In genomic region chr11:117848985-117849671, GRCm38 (mm10) we compare ENCODE assay signal across 8 mouse cellular contexts. TPM values are rescaled to one million over a fixed set of nuclear protein-coding genes. Genes with fewer than 3 reads are reported as not detected.
DNase-seq lines count a peak whose midpoint lies in the region; ATAC-seq and TF ChIP-seq lines count a peak whose summit lies in the region.

Gene Birc5 (plus strand): TSS chr11:117849251.

- H3K36me3 ChIP-seq in E14TG2a.4 (ENCODE audit: insufficient read depth, low read length): peaks cover 38% of the 10 kb centered on the region
- peaks cover 10% of the 10 kb centered on the region; the same call in 1 of the 2 replicates for H3K36me3 ChIP-seq in forebrain, embryonic 11.5 days (ENCODE audit: control insufficient read depth, insufficient read depth, low read length)
- peaks cover 14% of the 10 kb centered on the region for H3K36me3 ChIP-seq in heart, embryonic 16.5 days (ENCODE audit: control insufficient read depth, insufficient read depth)
- peaks cover 39% of the 10 kb centered on the region for H3K36me3 ChIP-seq in liver, embryonic 14.5 days (replicated peaks; ENCODE audit: control insufficient read depth, insufficient read depth, low read depth)
- peaks cover 22% of the 10 kb centered on the region for H3K36me3 ChIP-seq in stomach, embryonic 15.5 days

- under 1% methylated on average over 51 of the region's 51 CpGs for WGBS in forebrain, embryonic 11.5 days
- under 1% methylated on average over 51 of the region's 51 CpGs for WGBS in heart, embryonic 16.5 days
- under 1% methylated on average over 51 of the region's 51 CpGs for WGBS in liver, embryonic 14.5 days (ENCODE audit: insufficient replicate concordance)
- under 1% methylated on average over 51 of the region's 51 CpGs for WGBS in stomach, embryonic 15.5 days

- TF ChIP-seq CTCF in E14TG2a.4 (conservative IDR thresholded peaks at IDR 0.05; ENCODE audit: low read length): no peak
- TF ChIP-seq CTCF in liver, embryonic 14.5 days (IDR thresholded peaks at IDR 0.05; ENCODE audit: low read depth): 0 out of 2 replicates have a peak, but pooled peaks have one; percentile 13

- no peaks in the 10 kb centered on the region for H3K9me3 ChIP-seq in E14TG2a.4 (ENCODE audit: low read length)
- H3K9me3 ChIP-seq in forebrain, embryonic 11.5 days (ENCODE audit: control insufficient read depth, low read length): no peaks in the 10 kb centered on the region
- no peaks in the 10 kb centered on the region for H3K9me3 ChIP-seq in heart, embryonic 16.5 days (replicated peaks; ENCODE audit: control insufficient read depth, low read length)
- no peaks in the 10 kb centered on the region for H3K9me3 ChIP-seq in liver, embryonic 14.5 days (ENCODE audit: control insufficient read depth, low read length)
- H3K9me3 ChIP-seq in stomach, embryonic 15.5 days: no peaks in the 10 kb centered on the region

- ATAC-seq in forebrain, embryonic 11.5 days (replicated peaks; ENCODE audit: low FRiP score): peak; percentile 93
- peak; percentile 96 for ATAC-seq in heart, embryonic 16.5 days (replicated peaks; ENCODE audit: extremely low read depth, insufficient read depth, low FRiP score)
- peak; percentile 88 for ATAC-seq in liver, embryonic 14.5 days (ENCODE audit: insufficient read depth)
- ATAC-seq in stomach, embryonic 15.5 days (ENCODE audit: insufficient read depth, low FRiP score, low read depth): peak; percentile 95

- peak within 1 kb of the TSS; percentile 59 for H3K4me2 ChIP-seq in forebrain, embryonic 11.5 days (ENCODE audit: low read depth, low read length, severe bottlenecking)
- peak within 1 kb of the TSS; percentile 86 for H3K4me2 ChIP-seq in heart, embryonic 16.5 days (ENCODE audit: low read depth, low read length)
- peak within 1 kb of the TSS; percentile 99 for H3K4me2 ChIP-seq in liver, embryonic 14.5 days (ENCODE audit: low read depth)
- peak within 1 kb of the TSS; percentile 89 for H3K4me2 ChIP-seq in stomach, embryonic 15.5 days

- H3K27me3 ChIP-seq in E14TG2a.4 (ENCODE audit: insufficient read depth, low read length): no peaks in the 10 kb centered on the region
- no peaks in the 10 kb centered on the region for H3K27me3 ChIP-seq in forebrain, embryonic 11.5 days (ENCODE audit: control insufficient read depth, insufficient read depth, low read length)
- no peaks in the 10 kb centered on the region for H3K27me3 ChIP-seq in heart, embryonic 16.5 days (ENCODE audit: control insufficient read depth, insufficient read depth, low read length)
- H3K27me3 ChIP-seq in liver, embryonic 14.5 days (ENCODE audit: control insufficient read depth, insufficient read depth, low read length): no peaks in the 10 kb centered on the region
- no peaks in the 10 kb centered on the region for H3K27me3 ChIP-seq in stomach, embryonic 15.5 days (replicated peaks)

- H3K4me3 ChIP-seq in E14TG2a.4 (replicated peaks; ENCODE audit: low read length): peak within 1 kb of the TSS; percentile 96
- peak within 1 kb of the TSS; percentile 76 for H3K4me3 ChIP-seq in forebrain, embryonic 11.5 days (ENCODE audit: low read depth, low read length)
- H3K4me3 ChIP-seq in heart, embryonic 16.5 days (ENCODE audit: low read length): peak within 1 kb of the TSS; percentile 77
- peak within 1 kb of the TSS; percentile 93 to 94 for H3K4me3 ChIP-seq in liver, embryonic 14.5 days (ENCODE audit: insufficient read depth in 1 of 2, low read depth in 2 of 2, low read length in 2 of 2)
- H3K4me3 ChIP-seq in stomach, embryonic 15.5 days (replicated peaks): peak within 1 kb of the TSS; percentile 71

- peaks cover 72% of the 10 kb centered on the region for H3K4me1 ChIP-seq in E14TG2a.4 (replicated peaks; ENCODE audit: low read depth, low read length)
- H3K4me1 ChIP-seq in forebrain, embryonic 11.5 days (replicated peaks; ENCODE audit: control insufficient read depth, insufficient read depth, low read length): peaks cover 5% of the 10 kb centered on the region
- peaks cover 18% of the 10 kb centered on the region for H3K4me1 ChIP-seq in heart, embryonic 16.5 days (ENCODE audit: control insufficient read depth, insufficient read depth, low read length)
- H3K4me1 ChIP-seq in liver, embryonic 14.5 days (replicated peaks; ENCODE audit: control insufficient read depth in 2 of 2, insufficient read depth in 2 of 2, low read length in 1 of 2): peaks cover 19 to 30% of the 10 kb centered on the region in 2 experiments
- H3K4me1 ChIP-seq in stomach, embryonic 15.5 days: peaks cover 32% of the 10 kb centered on the region

- DNase-seq in c-Kit-positive CD71-positive TER-119-negative erythroid progenitor cells, embryonic 14.5 days (ENCODE audit: low read depth): peak; percentile 93
- DNase-seq in forebrain, embryonic 11.5 days (ENCODE audit: low spot score): peak; percentile 99
- DNase-seq in kidney, postnatal 36 days: peak; percentile 96 to 98
- peak; percentile 89 to 92 (median 91) for DNase-seq in liver, embryonic 14.5 days (ENCODE audit: low read depth in 3 of 3, low spot score in 3 of 3)
- peak; percentile 98 for DNase-seq in neural tube, embryonic 10.5 days (ENCODE audit: extremely low spot score, low spot score)

- H3K9ac ChIP-seq in forebrain, embryonic 11.5 days (ENCODE audit: low read length): peak within 1 kb of the TSS; percentile 82
- H3K9ac ChIP-seq in heart, embryonic 16.5 days (ENCODE audit: low read length): peak within 1 kb of the TSS; percentile 92
- peak within 1 kb of the TSS; percentile 99 for H3K9ac ChIP-seq in liver, embryonic 14.5 days (replicated peaks)
- H3K9ac ChIP-seq in stomach, embryonic 15.5 days: peak within 1 kb of the TSS; percentile 84

- peak within 1 kb of the TSS; percentile 92 for H3K27ac ChIP-seq in forebrain, embryonic 11.5 days (ENCODE audit: low read depth, low read length)
- H3K27ac ChIP-seq in heart, embryonic 16.5 days (ENCODE audit: low read length): peak within 1 kb of the TSS; percentile 98
- H3K27ac ChIP-seq in liver, embryonic 14.5 days: peak within 1 kb of the TSS; percentile 87
- peak within 1 kb of the TSS; percentile 99 for H3K27ac ChIP-seq in stomach, embryonic 15.5 days

- TF ChIP-seq EP300 in liver, embryonic 14.5 days (IDR thresholded peaks at IDR 0.05; ENCODE audit: low read depth): 0 out of 2 replicates have a peak, but pooled peaks have one; percentile 13

RNA-seq across cellular contexts. Expression of gene Birc5, which starts in this region (rescaled TPM):
- 355 and 365 TPM in 2 replicates for polyA plus RNA-seq in forebrain, embryonic 11.5 days (2014; fragmentation: Nextera tagmentation; extraction: Ambion mirVana)
- 228 and 244 TPM in 2 replicates for polyA plus RNA-seq in heart, embryonic 16.5 days (2015; fragmentation: Nextera tagmentation; extraction: Ambion mirVana)
- polyA plus RNA-seq in liver, embryonic 14.5 days (2012; rRNA removed): 123 and 181 TPM in 2 replicates
- 371 and 373 TPM in 2 replicates for polyA plus RNA-seq in liver, embryonic 14.5 days (2014; fragmentation: Nextera tagmentation; extraction: Ambion mirVana)
- polyA plus RNA-seq in stomach, embryonic 15.5 days (2015; fragmentation: Nextera tagmentation; extraction: Ambion mirVana): 293 and 308 TPM in 2 replicates

Comparison
In these comparisons a context has a peak if more than half of its experiments do, and no peak if none do; other contexts are left out.
1. Peak in every context shown above with its lines: DNase-seq, ATAC-seq, H3K4me3 ChIP-seq and H3K27ac ChIP-seq.